Mouse (Mus musculus): ENCODE measurements around the gene Unc93b1.

Unc93b1 gene

GRCm38 (mm10) chr19:3914535-3914934, 20.5 kb upstream of the Unc93b1 start:
- no peak for DNase-seq

- DNase-seq: no peak
These were observed 18.3 kb upstream of the Unc93b1 start for GRCm38 (mm10) chr19:3916727-3917126.

GRCm38 (mm10) chr19:3919928-3920327, 15.1 kb upstream of the Unc93b1 start:
- no peak for DNase-seq

- DNase-seq: no peak
These were observed 12.2 kb upstream of the Unc93b1 start for GRCm38 (mm10) chr19:3922661-3923371.

GRCm38 (mm10) chr19:3923586-3923985, 11.4 kb upstream of the Unc93b1 start:
- no peak for DNase-seq

GRCm38 (mm10) chr19:3924190-3924589, 10.8 kb upstream of the Unc93b1 start:
- no peak for DNase-seq

- no peak for DNase-seq
These were observed 10.1 kb upstream of the Unc93b1 start for GRCm38 (mm10) chr19:3924868-3925267.

GRCm38 (mm10) chr19:3925859-3926258, 9.1 kb upstream of the Unc93b1 start:
- DNase-seq: no peak

- peak in 1 of 2 experiments; percentile 46 for DNase-seq
These were observed 8.7 kb upstream of the Unc93b1 start for GRCm38 (mm10) chr19:3926279-3926678.

- DNase-seq: no peak
These were observed 8.3 kb upstream of the Unc93b1 start for GRCm38 (mm10) chr19:3926685-3927084.

GRCm38 (mm10) chr19:3927989-3928388, 7.0 kb upstream of the Unc93b1 start:
- no peak for DNase-seq

GRCm38 (mm10) chr19:3928779-3929178, 6.2 kb upstream of the Unc93b1 start:
- no peak for DNase-seq

- peak; percentile 87 to 91 for DNase-seq
These were observed 5.6 kb upstream of the Unc93b1 start, which contains the start of gene Aldh3b1 for GRCm38 (mm10) chr19:3929211-3929941. Gene Aldh3b1, minus strand, starts transcription at chr19:3929808.

GRCm38 (mm10) chr19:3930262-3931057, 4.5 kb upstream of the Unc93b1 start:
- no peak for DNase-seq

GRCm38 (mm10) chr19:3931716-3932115, 3.3 kb upstream of the Unc93b1 start:
- DNase-seq: no peak

- peak; percentile 67 to 68 for DNase-seq
These were observed 1.2 kb downstream of the Unc93b1 start for GRCm38 (mm10) chr19:3935896-3936850.

- no peak for DNase-seq
These were observed 7.3 kb downstream of the Unc93b1 start for GRCm38 (mm10) chr19:3942315-3942714.

- no peak for DNase-seq
These were observed 8.2 kb downstream of the Unc93b1 start for GRCm38 (mm10) chr19:3942986-3943735.

GRCm38 (mm10) chr19:3945872-3946564, 11.0 kb downstream of the Unc93b1 start:
- DNase-seq: no peak

GRCm38 (mm10) chr19:3946715-3947114, 11.7 kb downstream of the Unc93b1 start:
- peak; percentile 87 to 93 for DNase-seq

GRCm38 (mm10) chr19:3947813-3948212, 12.8 kb downstream of the Unc93b1 start:
- DNase-seq: no peak
